Comparison of ENCODE assay signal across 8 mouse cellular contexts in genomic region chr10:62885460-62885859, GRCm38 (mm10). TPM values are rescaled to one million over a fixed set of nuclear protein-coding genes. Genes with fewer than 3 reads are reported as not detected.
A peak's percentile ranks its signal among the peaks of the same experiment; 100 is the strongest.
DNase-seq lines count a peak whose midpoint lies in the region; ATAC-seq lines count a peak whose summit lies in the region.

No protein-coding gene starts in this region.

- no peaks in the 10 kb centered on the region for H3K27me3 ChIP-seq in lung, embryonic 15.5 days
- no peaks in the 10 kb centered on the region for H3K27me3 ChIP-seq in forebrain, embryonic 13.5 days
- H3K27me3 ChIP-seq in limb, embryonic 15.5 days: no peaks in the 10 kb centered on the region
- no peaks in the 10 kb centered on the region for H3K27me3 ChIP-seq in stomach, embryonic 15.5 days (replicated peaks)

- peak overlapping the region; percentile 93 for H3K4me2 ChIP-seq in lung, embryonic 15.5 days
- H3K4me2 ChIP-seq in forebrain, embryonic 13.5 days: peak overlapping the region; percentile 96
- peak overlapping the region; percentile 90 for H3K4me2 ChIP-seq in limb, embryonic 15.5 days
- H3K4me2 ChIP-seq in stomach, embryonic 15.5 days: peak overlapping the region; percentile 98

- no peak for DNase-seq in lung, postnatal 4 days
- DNase-seq in frontal cortex, postnatal 36 days (ENCODE audit: low spot score in 2 of 2): no peak
- no peak for DNase-seq in layer of hippocampus, postnatal 14 days (ENCODE audit: low spot score in 2 of 2)
- no peak for DNase-seq in kidney, adult 8-10 months

- H3K36me3 ChIP-seq in lung, embryonic 15.5 days: no peaks in the 10 kb centered on the region
- H3K36me3 ChIP-seq in forebrain, embryonic 13.5 days (ENCODE audit: poor library complexity, severe bottlenecking): no peaks in the 10 kb centered on the region
- no peaks in the 10 kb centered on the region for H3K36me3 ChIP-seq in limb, embryonic 15.5 days
- no peaks in the 10 kb centered on the region for H3K36me3 ChIP-seq in stomach, embryonic 15.5 days

- H3K9ac ChIP-seq in lung, embryonic 15.5 days: no peak overlapping the region
- H3K9ac ChIP-seq in forebrain, embryonic 13.5 days: no peak overlapping the region
- no peak overlapping the region for H3K9ac ChIP-seq in limb, embryonic 15.5 days
- H3K9ac ChIP-seq in stomach, embryonic 15.5 days: no peak overlapping the region

- 29% methylated on average over 10 of the region's 10 CpGs for WGBS in lung, embryonic 15.5 days
- 46% methylated on average over 10 of the region's 10 CpGs for WGBS in forebrain, embryonic 13.5 days
- WGBS in limb, embryonic 15.5 days: 34% methylated on average over 10 of the region's 10 CpGs
- 33% methylated on average over 10 of the region's 10 CpGs for WGBS in stomach, embryonic 15.5 days

- H3K9me3 ChIP-seq in lung, embryonic 15.5 days: no peaks in the 10 kb centered on the region
- H3K9me3 ChIP-seq in forebrain, embryonic 13.5 days (replicated peaks): no peaks in the 10 kb centered on the region
- no peaks in the 10 kb centered on the region for H3K9me3 ChIP-seq in limb, embryonic 15.5 days
- no peaks in the 10 kb centered on the region for H3K9me3 ChIP-seq in stomach, embryonic 15.5 days

- no peak overlapping the region for H3K27ac ChIP-seq in lung, embryonic 15.5 days
- no peak overlapping the region for H3K27ac ChIP-seq in forebrain, embryonic 13.5 days
- no peak overlapping the region for H3K27ac ChIP-seq in limb, embryonic 15.5 days
- H3K27ac ChIP-seq in stomach, embryonic 15.5 days: no peak overlapping the region

- peaks cover 10% of the 10 kb centered on the region; the same call in 1 of the 2 replicates for H3K4me1 ChIP-seq in lung, embryonic 15.5 days
- H3K4me1 ChIP-seq in forebrain, embryonic 13.5 days: peaks cover 21% of the 10 kb centered on the region
- peaks cover 6% of the 10 kb centered on the region; the same call in 1 of the 2 replicates for H3K4me1 ChIP-seq in limb, embryonic 15.5 days
- H3K4me1 ChIP-seq in stomach, embryonic 15.5 days: peaks cover 5% of the 10 kb centered on the region; the same call in 1 of the 2 replicates

- no peak for ATAC-seq in lung, embryonic 15.5 days (ENCODE audit: borderline replicate concordance, extremely low read depth, low FRiP score, low TSS enrichment)
- no peak for ATAC-seq in forebrain, embryonic 13.5 days
- no peak for ATAC-seq in limb, embryonic 15.5 days (ENCODE audit: insufficient number of reproducible peaks, low FRiP score, low TSS enrichment, low read depth)
- no peak for ATAC-seq in stomach, embryonic 15.5 days (ENCODE audit: insufficient read depth, low FRiP score, low read depth)

- H3K4me3 ChIP-seq in lung, embryonic 15.5 days: peak overlapping the region; percentile 66
- H3K4me3 ChIP-seq in forebrain, embryonic 13.5 days: peak overlapping the region; percentile 61
- peak overlapping the region; percentile 64 for H3K4me3 ChIP-seq in limb, embryonic 15.5 days
- peak overlapping the region; percentile 65 for H3K4me3 ChIP-seq in stomach, embryonic 15.5 days (replicated peaks)

RNA-seq across cellular contexts. Expression of gene Tet1, which starts 23.3 kb away (rescaled TPM):
- 27.7 and 28.5 TPM in 2 replicates for polyA plus RNA-seq in lung, embryonic 15.5 days (2015; fragmentation: Nextera tagmentation; extraction: Ambion mirVana)
- polyA plus RNA-seq in forebrain, embryonic 13.5 days (2015; fragmentation: Nextera tagmentation; extraction: Ambion mirVana): 29.2 and 32.1 TPM in 2 replicates
- polyA plus RNA-seq in limb, embryonic 15.5 days (2015; fragmentation: Nextera tagmentation; extraction: Ambion mirVana): 22.8 and 24.9 TPM in 2 replicates
- polyA plus RNA-seq in stomach, embryonic 15.5 days (2015; fragmentation: Nextera tagmentation; extraction: Ambion mirVana): 17.7 and 23.0 TPM in 2 replicates
- 10 to 100 TPM; 49.3 to 51.1 TPM for total RNA-seq in layer of hippocampus, postnatal 14 days (2021)

RNA-seq across cellular contexts. Expression of gene Slc25a16, which starts 35.0 kb away (rescaled TPM):
- 14.8 and 15.7 TPM in 2 replicates for polyA plus RNA-seq in lung, embryonic 15.5 days (2015; fragmentation: Nextera tagmentation; extraction: Ambion mirVana)
- polyA plus RNA-seq in forebrain, embryonic 13.5 days (2015; fragmentation: Nextera tagmentation; extraction: Ambion mirVana): 14.0 and 15.0 TPM in 2 replicates
- 12.0 and 12.9 TPM in 2 replicates for polyA plus RNA-seq in limb, embryonic 15.5 days (2015; fragmentation: Nextera tagmentation; extraction: Ambion mirVana)
- polyA plus RNA-seq in stomach, embryonic 15.5 days (2015; fragmentation: Nextera tagmentation; extraction: Ambion mirVana): 12.2 and 13.4 TPM in 2 replicates
- total RNA-seq in layer of hippocampus, postnatal 14 days (2021): 10 to 100 TPM; 41.3 to 45.0 TPM
